ENCODE assay signal across 25 mouse cellular contexts in the genomic region with DNA sequence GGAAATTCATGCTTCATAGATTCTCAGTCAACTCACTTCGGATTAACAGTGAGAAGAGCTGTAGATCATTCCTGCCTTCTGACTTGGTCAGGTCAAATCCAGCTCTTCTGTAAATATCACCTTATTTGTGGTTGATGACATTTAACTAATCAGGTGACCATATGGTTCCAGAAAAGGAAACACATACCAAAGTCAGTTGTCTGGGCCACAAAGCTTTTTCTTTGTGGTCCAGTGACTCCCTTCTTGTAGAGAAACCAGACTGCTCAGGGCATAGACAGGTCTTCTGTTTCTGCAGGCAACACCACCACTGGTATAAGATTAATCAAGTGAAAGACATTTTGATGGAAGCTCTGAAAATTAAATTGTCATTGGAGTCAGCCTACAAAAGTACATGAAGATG.
"Had no signal": no experiment of that assay in that cellular context is flagged by ENCODE, and none has a peak within 500 bp of the region (broad histone marks: within the 10 kb centered on the region; RNA-seq: fewer than 3 reads in every experiment).

No protein-coding gene starts in this region.

- ATAC-seq: liver, embryonic 12.5 days; liver, postnatal 0 days; lung, postnatal 0 days; midbrain, embryonic 13.5 days; midbrain, embryonic 15.5 days; midbrain, embryonic 16.5 days had no signal

- DNase-seq: left cerebral cortex, postnatal 4 days; liver; liver, embryonic 13.5 days; liver, postnatal 0 days; lung, adult 18-20 months; lung, adult 2 months; lung, embryonic 14.5 days; lung, postnatal 10 days; lung, postnatal 14 days; lung, postnatal 36 days; lung, postnatal 4 days; midbrain, embryonic 14.5 days had no signal

- H3K27me3 ChIP-seq: limb, embryonic 12.5 days; limb, embryonic 13.5 days; limb, embryonic 15.5 days; liver, embryonic 12.5 days; liver, embryonic 13.5 days; liver, embryonic 15.5 days; lung, embryonic 15.5 days; megakaryocyte, embryonic 14.5 days; midbrain, embryonic 12.5 days; midbrain, embryonic 13.5 days; midbrain, embryonic 15.5 days; neural tube, embryonic 12.5 days had no signal
